Mouse (Mus musculus): Measurements from ENCODE around the gene Ecm2. TPM values are rescaled to one million over a fixed set of nuclear protein-coding genes. Genes with fewer than 3 reads are reported as not detected.

Gene Ecm2
- polyA plus RNA-seq, 1 experiment from 2014 or later, result 2.1 TPM

DNA sequence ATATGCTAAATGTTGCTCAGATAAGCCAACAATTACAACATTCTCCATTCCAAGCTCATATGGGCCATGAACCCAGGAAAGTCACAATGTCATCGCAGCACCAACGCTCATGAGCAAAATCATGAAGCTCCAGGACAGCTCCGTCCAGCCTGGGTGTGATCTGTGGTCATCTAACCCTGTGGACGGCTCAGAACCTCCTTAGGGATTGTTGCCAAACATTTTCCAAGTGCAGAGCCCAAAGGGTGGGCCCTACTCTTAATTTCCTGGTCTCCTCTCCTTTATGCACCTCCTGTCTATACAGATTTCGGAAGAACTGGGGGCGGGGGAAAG lies 32.0 kb upstream of the Ecm2 start:
- ATAC-seq (replicated peaks), result no peak
- Histone ChIP-seq H3K27me3 (no peaks in the 10 kb centered on the region), H3K36me3 (no peaks in the 10 kb centered on the region), H3K4me2 (replicated peaks) (no peak overlapping the region), H3K4me1 (no peaks in the 10 kb centered on the region), H3K27ac (replicated peaks) (no peak overlapping the region), H3K9me3 (no peaks in the 10 kb centered on the region), H3K9ac (replicated peaks) (no peak overlapping the region), H3K4me3 (no peak overlapping the region)
- 92% methylated on average over 6 of the region's 6 CpGs for WGBS

DNA sequence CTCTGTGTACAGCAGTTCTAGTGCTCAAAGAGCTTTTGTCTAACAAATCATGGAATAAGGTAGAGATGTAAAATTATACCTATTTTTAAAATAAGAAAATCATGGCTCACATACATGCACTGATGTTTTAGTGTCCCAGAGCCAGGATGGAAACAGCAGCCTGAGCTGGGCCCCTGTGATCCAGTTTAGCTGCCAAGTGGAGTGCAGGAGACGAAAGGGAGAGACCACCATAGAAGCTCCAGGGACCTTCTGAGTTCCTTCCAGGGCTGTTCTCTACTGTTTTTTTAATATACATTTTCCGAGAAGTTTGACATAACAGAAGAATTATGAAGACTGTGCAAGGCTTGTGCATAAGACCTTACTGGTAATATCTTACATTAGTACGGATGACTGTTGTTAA lies 26.7 kb upstream of the Ecm2 start:
- ATAC-seq (replicated peaks), result no peak
- Histone ChIP-seq H3K9me3 (no peaks in the 10 kb centered on the region), H3K9ac (replicated peaks) (no peak overlapping the region), H3K4me3 (no peak overlapping the region), H3K4me2 (replicated peaks) (no peak overlapping the region), H3K27me3 (no peaks in the 10 kb centered on the region), H3K27ac (replicated peaks) (no peak overlapping the region), H3K36me3 (no peaks in the 10 kb centered on the region), H3K4me1 (peaks cover 14% of the 10 kb centered on the region)
- WGBS, result 89% methylated on average over 3 of the region's 3 CpGs

DNA sequence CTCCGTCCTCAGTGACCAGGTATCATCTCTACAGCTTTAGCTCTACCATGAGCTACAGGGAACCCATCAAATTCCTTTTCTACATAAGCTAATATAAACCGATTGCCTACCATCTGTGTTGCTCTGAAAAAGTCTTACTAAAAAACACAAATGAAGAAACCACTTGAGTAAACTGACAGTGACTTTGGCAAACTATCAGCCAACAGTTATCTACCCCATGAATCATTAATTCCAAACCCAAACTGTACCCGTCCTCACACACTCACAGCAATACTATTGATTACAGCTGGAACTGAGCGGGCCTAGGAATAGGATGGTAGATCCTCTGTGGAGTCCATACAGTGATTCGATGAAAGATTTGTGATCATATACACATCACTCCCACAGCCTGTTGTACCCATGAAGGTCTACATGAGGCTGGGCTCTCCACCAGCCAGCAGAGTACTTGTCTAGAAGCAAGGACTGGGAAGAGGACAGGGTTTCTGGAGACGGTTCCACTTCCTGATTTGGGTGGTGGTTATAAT lies 25.7 kb upstream of the Ecm2 start:
- no peak for ATAC-seq (replicated peaks)

DNA sequence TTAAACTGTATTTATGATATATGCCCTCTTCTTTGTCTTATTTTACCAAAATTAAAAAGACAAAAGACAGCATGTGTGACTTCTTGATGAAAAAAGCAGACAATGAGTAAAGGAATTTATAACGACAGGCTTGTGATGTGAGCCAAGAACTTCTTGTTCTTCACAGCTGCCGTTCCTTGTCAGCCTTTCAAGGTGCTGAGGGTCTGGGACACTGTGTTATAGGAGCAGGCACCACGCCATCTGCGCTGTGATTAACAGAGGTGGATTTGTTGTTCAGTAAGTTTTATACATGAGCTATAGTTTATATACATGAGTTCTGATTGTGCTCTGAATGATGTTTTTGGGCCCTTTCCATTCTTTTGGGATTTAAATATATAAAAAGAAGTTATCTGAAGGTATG lies 25.2 kb upstream of the Ecm2 start:
- Histone ChIP-seq H3K9me3 (no peaks in the 10 kb centered on the region), H3K36me3 (no peaks in the 10 kb centered on the region), H3K27me3 (no peaks in the 10 kb centered on the region), H3K27ac (replicated peaks) (no peak overlapping the region), H3K4me2 (replicated peaks) (no peak overlapping the region), H3K9ac (replicated peaks) (no peak overlapping the region), H3K4me3 (no peak overlapping the region), H3K4me1 (peaks cover 14% of the 10 kb centered on the region)
- WGBS, result 61% methylated on average over 4 of the region's 4 CpGs
- ATAC-seq (replicated peaks), result no peak

More for the DNA sequence above, 25.7 kb upstream of the Ecm2 start:
- Histone ChIP-seq H3K27ac (replicated peaks) (no peak overlapping the region), H3K9me3 (no peaks in the 10 kb centered on the region), H3K27me3 (no peaks in the 10 kb centered on the region), H3K36me3 (no peaks in the 10 kb centered on the region), H3K4me2 (replicated peaks) (no peak overlapping the region), H3K4me3 (no peak overlapping the region), H3K9ac (replicated peaks) (no peak overlapping the region), H3K4me1 (peaks cover 14% of the 10 kb centered on the region)
- 92% methylated on average over 6 of the region's 6 CpGs for WGBS

DNA sequence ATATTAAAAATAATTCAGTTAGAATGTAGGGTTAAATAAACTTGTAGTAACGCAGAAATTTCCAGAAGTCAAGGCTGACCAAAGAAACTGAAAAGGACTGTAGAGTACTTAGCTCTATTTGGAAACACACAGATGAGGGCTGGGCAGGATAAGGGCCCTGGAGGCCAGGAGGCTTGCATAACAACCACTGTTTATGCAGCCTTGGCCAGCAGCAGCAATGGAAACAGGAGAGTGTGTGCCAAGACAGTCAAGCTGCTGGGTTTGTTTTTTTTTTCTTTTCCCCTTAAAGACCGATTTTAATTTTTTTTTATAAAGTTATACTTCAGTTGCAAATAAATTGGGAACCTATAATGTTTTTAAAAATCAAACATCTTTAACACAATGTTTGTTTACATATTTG lies 24.6 kb upstream of the Ecm2 start:
- Histone ChIP-seq H3K27me3 (no peaks in the 10 kb centered on the region), H3K9me3 (no peaks in the 10 kb centered on the region), H3K4me2 (replicated peaks) (no peak overlapping the region), H3K4me3 (no peak overlapping the region), H3K9ac (replicated peaks) (no peak overlapping the region), H3K27ac (replicated peaks) (no peak overlapping the region), H3K36me3 (no peaks in the 10 kb centered on the region), H3K4me1 (peaks cover 14% of the 10 kb centered on the region)
- peak; percentile 70; the same call in 1 of the 2 replicates for ATAC-seq (replicated peaks)
- WGBS, result 56% methylated on average over 2 of the region's 2 CpGs

DNA sequence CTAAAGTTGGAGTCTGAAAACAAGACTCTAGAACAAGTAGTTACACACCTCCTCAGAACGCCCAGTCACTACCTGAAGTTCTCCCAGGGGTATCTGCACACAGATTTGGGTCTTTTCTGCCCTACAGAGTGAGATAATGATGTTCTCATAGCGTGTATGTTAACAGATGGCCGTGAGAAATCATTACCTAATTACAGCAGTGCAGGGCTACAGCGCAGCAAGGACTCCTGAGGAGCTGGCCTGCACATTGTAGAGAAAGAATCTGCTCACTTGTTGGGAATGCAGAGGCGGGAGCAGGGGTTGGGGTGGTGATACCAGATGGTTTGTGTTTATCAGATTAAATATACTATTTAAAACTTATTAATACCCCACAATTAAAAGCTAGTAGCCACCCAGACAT lies 24.1 kb upstream of the Ecm2 start:
- Histone ChIP-seq H3K9me3 (no peaks in the 10 kb centered on the region), H3K4me2 (replicated peaks) (no peak overlapping the region), H3K9ac (replicated peaks) (no peak overlapping the region), H3K27me3 (no peaks in the 10 kb centered on the region), H3K36me3 (no peaks in the 10 kb centered on the region), H3K27ac (replicated peaks) (0 out of 2 replicates have a peak overlapping the region, but pooled peaks have one; percentile 19), H3K4me1 (peaks cover 14% of the 10 kb centered on the region), H3K4me3 (no peak overlapping the region)
- ATAC-seq (replicated peaks), result no peak
- 40% methylated on average over 5 of the region's 5 CpGs for WGBS

DNA sequence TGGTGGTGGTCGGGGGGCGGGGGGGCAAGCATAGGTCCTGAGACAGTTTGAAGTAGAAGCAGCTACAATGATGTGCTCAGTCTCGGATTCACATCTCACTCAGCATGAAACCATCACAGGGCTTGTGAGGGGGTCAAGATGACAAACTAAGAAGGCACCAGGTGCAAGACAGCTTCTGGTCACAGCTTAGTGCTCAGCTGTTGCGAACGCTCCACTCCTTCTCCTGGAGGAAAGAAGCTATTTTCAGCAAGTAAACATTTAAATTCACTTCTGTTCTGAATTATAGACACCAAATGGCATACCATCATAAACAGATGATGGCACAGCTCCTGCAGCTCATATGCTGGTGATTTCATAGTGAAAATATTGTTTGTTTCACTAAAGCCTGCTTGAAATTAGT lies 19.2 kb upstream of the Ecm2 start:
- H3K9me3 ChIP-seq, result no peaks in the 10 kb centered on the region
- 80% methylated on average over 5 of the region's 5 CpGs for WGBS
- no peaks in the 10 kb centered on the region for H3K27me3 ChIP-seq
- no peak overlapping the region for H3K4me3 ChIP-seq
- no peak for ATAC-seq (replicated peaks)
- H3K36me3 ChIP-seq, result no peaks in the 10 kb centered on the region
- no peak overlapping the region for H3K9ac ChIP-seq (replicated peaks)
- no peak overlapping the region for H3K4me2 ChIP-seq (replicated peaks)
- peaks cover 7% of the 10 kb centered on the region for H3K4me1 ChIP-seq
- no peak overlapping the region for H3K27ac ChIP-seq (replicated peaks)

DNA sequence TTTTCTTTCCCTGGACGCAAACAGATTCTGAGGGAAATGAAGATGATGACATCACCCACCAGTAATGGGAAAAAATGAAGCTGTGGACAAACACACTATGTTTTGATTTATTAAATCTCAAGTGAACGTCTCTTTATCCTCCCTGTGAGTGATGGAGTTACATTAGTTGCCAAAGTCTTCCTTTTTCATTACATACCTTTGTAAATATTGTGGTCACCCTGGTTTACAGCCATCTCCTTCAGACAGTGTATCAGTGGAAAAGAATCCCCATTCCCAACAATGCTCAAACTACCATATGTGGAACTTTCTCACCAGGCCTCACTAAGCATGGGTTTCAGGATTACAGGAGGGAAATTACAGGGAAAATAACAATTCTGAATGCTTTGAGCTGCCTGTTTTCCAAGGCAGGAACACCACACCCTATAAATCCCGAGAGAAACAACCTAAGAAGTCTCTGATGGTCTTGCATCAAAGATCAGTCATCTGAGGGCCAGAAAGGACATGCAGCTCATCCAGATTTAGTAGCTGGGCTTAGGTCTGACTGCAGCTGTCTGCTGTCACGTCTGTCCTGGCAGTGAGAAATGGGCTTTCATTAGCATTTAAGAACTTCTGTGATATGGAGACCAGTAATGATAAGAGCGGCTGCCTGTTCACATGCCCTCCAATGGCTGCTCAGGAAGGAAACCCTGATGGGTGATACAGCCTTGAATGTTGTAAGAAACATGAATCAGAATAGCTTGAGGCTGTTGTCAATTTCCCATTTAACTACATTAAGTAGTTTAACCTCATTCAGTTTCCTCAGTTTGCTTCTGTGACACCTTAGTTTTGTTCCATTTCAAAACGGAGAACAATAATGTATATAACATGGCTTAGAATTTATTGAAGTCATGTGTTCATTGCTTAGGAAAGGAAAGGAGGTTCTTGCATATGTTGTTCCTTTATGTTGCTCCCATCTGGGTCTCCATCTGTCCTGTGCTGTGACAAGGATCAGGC lies 11.9 kb upstream of the Ecm2 start, which contains the start of gene Tes3-ps:
Gene Tes3-ps (plus strand): TSS at position 943 of the 993 bp plus-strand sequence.
- 80% methylated on average over 6 of the region's 6 CpGs for WGBS

DNA sequence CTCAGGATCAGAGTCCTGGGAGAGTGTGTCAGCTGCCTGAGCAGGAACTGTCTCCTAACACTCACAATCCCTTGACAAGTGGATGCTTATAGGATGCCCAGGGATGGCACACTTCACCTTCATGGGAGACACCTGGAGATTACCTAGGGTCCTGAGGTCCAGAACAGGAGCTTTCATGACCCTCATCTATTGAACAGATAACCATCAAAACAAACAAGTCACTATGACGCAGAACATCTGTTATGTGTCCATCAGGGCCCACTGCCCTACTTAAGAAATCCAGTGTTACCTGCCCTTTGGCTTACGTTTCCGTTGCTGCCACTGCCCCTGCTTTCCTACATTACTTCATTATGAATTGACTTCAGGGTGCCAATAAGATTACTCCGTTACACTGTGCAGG lies 1.2 kb downstream of the Ecm2 start:
- WGBS, result 88% methylated on average over 4 of the region's 4 CpGs
- no peak overlapping the region for H3K27ac ChIP-seq (replicated peaks)
- no peaks in the 10 kb centered on the region for H3K4me1 ChIP-seq
- ATAC-seq (replicated peaks), result no peak
- no peak overlapping the region for H3K4me3 ChIP-seq
- H3K36me3 ChIP-seq, result no peaks in the 10 kb centered on the region
- H3K9me3 ChIP-seq, result no peaks in the 10 kb centered on the region
- H3K27me3 ChIP-seq, result no peaks in the 10 kb centered on the region
- no peak overlapping the region for H3K9ac ChIP-seq (replicated peaks)
- no peak overlapping the region for H3K4me2 ChIP-seq (replicated peaks)

More for the DNA sequence above, 11.9 kb upstream of the Ecm2 start, which contains the start of gene Tes3-ps:
- Histone ChIP-seq H3K9ac (replicated peaks) (no peak within 1 kb of the TSS), H3K9me3 (no peaks in the 10 kb centered on the region), H3K4me1 (no peaks in the 10 kb centered on the region), H3K4me2 (replicated peaks) (no peak within 1 kb of the TSS), H3K36me3 (no peaks in the 10 kb centered on the region), H3K27ac (replicated peaks) (no peak within 1 kb of the TSS), H3K27me3 (no peaks in the 10 kb centered on the region), H3K4me3 (no peak within 1 kb of the TSS)
- ATAC-seq (replicated peaks), result no peak

DNA sequence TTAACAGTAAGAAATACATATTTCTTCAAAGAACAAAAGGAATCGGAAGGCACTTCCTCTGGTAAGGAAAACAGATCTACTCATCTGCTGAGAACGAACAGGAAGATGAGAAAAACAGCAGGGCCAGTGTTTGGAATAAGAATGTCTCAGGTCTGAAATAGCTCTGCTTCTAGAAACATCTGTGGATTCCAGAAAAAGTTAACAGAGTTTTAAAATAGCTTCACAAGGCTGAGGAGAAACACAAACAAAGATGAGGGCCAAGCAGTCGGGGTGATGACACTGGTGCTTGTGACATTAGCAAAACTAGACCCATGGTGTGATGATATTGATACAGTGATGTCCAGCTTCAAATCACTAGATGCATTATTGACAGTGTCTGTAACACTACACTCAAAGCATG lies 2.6 kb downstream of the Ecm2 start:
- H3K4me2 ChIP-seq (replicated peaks), result no peak overlapping the region
- WGBS, result 88% methylated on average over 3 of the region's 3 CpGs
- no peaks in the 10 kb centered on the region for H3K9me3 ChIP-seq
- H3K27me3 ChIP-seq, result no peaks in the 10 kb centered on the region
- no peak overlapping the region for H3K27ac ChIP-seq (replicated peaks)
- ATAC-seq (replicated peaks), result no peak
- H3K9ac ChIP-seq (replicated peaks), result no peak overlapping the region
- H3K4me1 ChIP-seq, result no peaks in the 10 kb centered on the region
- H3K4me3 ChIP-seq, result no peak overlapping the region
- no peaks in the 10 kb centered on the region for H3K36me3 ChIP-seq

DNA sequence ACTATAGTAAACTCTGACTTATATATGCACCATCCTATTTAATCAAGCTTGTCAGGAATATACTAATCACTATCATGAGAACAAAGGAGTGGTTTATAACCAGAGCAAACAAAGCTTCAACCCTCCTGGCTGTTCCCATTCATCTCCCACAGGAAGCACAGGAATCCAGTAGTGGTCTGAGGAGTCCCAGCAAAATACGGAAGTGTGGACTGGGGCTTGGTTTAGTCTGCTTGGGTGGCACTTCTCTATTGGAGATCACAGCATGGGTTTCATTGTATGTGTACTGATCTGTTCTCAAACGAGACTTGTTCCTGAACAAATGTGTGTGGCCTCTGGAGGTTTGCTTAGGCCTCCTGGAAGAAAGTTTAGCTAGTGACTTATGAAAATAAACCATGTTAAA lies 14.2 kb downstream of the Ecm2 start:
- Histone ChIP-seq H3K9ac (replicated peaks) (no peak overlapping the region), H3K36me3 (no peaks in the 10 kb centered on the region), H3K27ac (replicated peaks) (no peak overlapping the region), H3K27me3 (no peaks in the 10 kb centered on the region), H3K4me2 (replicated peaks) (no peak overlapping the region), H3K9me3 (no peaks in the 10 kb centered on the region), H3K4me1 (no peaks in the 10 kb centered on the region), H3K4me3 (no peak overlapping the region)
- WGBS, result 22% methylated on average over 2 of the region's 2 CpGs
- no peak for ATAC-seq (replicated peaks)

DNA sequence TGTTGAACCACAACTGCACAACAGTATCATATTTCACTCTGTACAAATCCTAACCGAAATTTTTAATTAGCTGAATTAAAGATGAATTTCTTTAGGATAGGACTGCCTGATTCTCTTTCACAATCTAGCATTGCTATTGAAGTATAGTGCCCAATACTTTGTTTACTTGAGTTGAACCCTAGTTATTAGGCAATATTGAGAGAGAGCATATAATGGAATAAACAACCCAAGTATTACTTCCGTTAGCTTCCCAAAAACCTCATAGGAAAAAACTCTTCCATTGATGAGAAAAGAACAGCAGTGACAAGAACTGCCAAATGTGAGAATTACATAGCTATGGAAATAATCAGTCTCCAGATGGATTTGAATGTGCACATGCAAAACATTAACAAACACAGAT lies 21.6 kb downstream of the Ecm2 start:
- Histone ChIP-seq H3K27me3 (no peaks in the 10 kb centered on the region), H3K9ac (replicated peaks) (no peak overlapping the region), H3K4me3 (no peak overlapping the region), H3K4me2 (replicated peaks) (no peak overlapping the region), H3K27ac (replicated peaks) (no peak overlapping the region), H3K9me3 (no peaks in the 10 kb centered on the region), H3K36me3 (no peaks in the 10 kb centered on the region), H3K4me1 (no peaks in the 10 kb centered on the region)
- WGBS, result 72% methylated on average over 2 of the region's 2 CpGs
- no peak for ATAC-seq (replicated peaks)

All from forebrain, embryonic 15.5 days (tissue).